Mouse (Mus musculus) heart, adult 2 months (tissue): Measurements from ENCODE around the gene Cmip.

Source experiments
- CTCF ChIP-seq: fragments of 200-600 bp; IDR thresholded peaks from 2 replicates; pipeline ENCODE4 v1.8.1; 2022; ENCODE audit warnings: antibody characterized with exemption, mild to moderate bottlenecking, moderate library complexity
- EP300 ChIP-seq: fragments of 200-500 bp; IDR thresholded peaks from 2 replicates; pipeline ENCODE4 v1.6.1; 2011; ENCODE audit warnings: low read depth, low read length, control low read depth; ENCODE audit not compliant: insufficient read depth
- POLR2A ChIP-seq: fragments of 200-500 bp; IDR thresholded peaks from 2 replicates; pipeline ENCODE4 v1.6.1; 2011; ENCODE audit warnings: mild to moderate bottlenecking, low read depth, low read length, control low read depth; ENCODE audit not compliant: insufficient read depth

- TF ChIP-seq POLR2A (no peak), EP300 (no peak), CTCF (no peak)
Measured at GRCm38 (mm10) chr8:117453974-117454373, 197.1 kb downstream of the Cmip start.
